Mouse (Mus musculus) heart, postnatal 25 days (tissue): ENCODE measurements around the gene Plppr4. TPM values are rescaled to one million over a fixed set of nuclear protein-coding genes. Genes with fewer than 3 reads are reported as not detected.

Source experiments
- DNase-seq: peaks from one replicate; pipeline ENCODE4 v3.0.0; 2022; ENCODE audit warnings: low spot score
- intact Hi-C: fragments of 180-260 bp; cut with DNase I; formaldehyde crosslinking; loops from one replicate; pipeline ENCODE4 v1.15.1; 2025
- microRNA-seq: library from miRNA; unstranded; fragments of <30 nt; microRNA quantifications from one replicate; pipeline ENCODE4 v1.2.0, GENCODE M21; 2022
- total RNA-seq, 2 experiments: library from RNA; stranded (reverse); gene quantifications; 2 replicates each; pipeline ENCODE4 v1.2.3; 2021

The Plppr4 gene
- total RNA-seq, 2 experiments from 2014 or later: 0.13 to 0.14 TPM

DNA sequence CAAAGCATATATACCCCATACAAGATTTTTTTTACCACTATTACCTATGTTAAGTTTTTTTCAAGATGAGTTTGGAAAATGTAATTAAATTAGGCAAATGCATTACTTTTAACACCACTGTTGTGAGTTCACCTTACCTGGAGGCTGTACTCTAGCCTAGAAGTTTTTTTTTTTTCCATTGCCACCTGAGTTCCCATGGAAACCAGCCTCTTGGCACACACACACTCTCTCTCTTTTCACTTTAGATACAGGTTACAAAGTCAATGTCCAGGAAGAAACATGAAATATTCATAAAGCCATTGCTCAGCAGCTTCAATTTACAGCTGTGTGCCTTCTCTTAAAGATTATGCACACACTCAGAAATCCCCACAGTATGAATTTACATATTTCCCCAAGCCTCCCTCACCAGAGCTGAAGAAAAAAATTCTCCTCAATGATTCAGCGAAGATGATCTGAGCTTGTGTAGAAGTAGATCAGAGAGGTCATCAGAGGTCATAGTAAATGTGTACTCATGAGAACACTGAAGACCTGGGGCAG is 59.9 kb downstream of the Plppr4 start:
- intact Hi-C loops: no loop called here
- no peak for DNase-seq

DNA sequence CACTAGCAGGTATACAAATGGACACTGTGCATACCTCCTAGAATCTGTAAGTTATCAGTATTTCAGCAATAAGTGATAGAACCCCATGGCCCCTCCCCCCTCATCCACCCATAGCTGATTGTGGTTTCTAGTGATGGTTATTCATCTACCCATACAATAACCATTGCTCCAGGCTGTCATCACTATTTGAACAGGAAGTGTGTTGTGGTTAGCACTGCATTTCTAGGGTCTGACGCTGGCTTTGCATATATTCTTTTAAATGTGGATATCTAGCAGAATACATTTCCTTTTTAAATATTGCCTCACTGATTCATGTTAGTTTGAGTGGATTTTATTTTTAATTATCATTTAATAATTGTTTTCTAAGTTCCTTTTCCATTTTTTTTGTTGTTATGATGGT is 62.9 kb downstream of the Plppr4 start:
- intact Hi-C loops: no loop called here
- DNase-seq: no peak

DNA sequence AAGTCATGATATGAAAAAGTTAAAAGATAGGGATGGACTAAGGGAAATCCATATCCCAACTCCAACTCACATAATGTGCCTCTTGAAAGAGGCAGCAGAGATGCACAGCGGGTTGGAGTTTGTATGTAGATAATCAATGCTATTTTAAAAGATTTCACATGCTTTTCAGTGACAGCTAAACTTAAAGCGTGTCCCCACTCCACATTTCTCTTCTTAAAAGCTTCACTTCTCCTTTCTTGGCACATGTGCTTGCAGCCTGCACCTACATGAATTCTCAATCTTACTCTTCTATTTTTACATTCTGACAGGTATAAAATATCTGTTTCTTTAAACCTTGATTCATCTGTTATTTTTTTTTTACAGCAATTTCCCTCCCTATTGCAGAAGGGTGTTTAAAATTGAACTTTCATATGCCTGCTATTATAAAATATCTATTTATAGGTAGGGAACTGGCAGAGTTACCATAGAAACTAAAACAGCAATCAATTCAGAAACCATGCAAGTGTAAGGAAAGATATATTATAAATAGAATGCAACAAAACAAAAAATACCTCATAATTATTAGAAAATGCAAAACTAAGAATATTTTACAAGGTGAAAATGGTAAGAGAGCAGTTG is 66.3 kb downstream of the Plppr4 start:
- intact Hi-C loops: no loop called here
- no peak for DNase-seq

Small RNA genes lying within 50 kb of the gene (microRNA-seq; reads per million reads assigned to microRNA genes)
- not detected for gene Gm22408

Other genes with a start within 250 kb of the Plppr4 start
- under 1 TPM; 0.17 to 0.23 TPM for gene Plppr5, start 214.0 kb upstream of the Plppr4 start, total RNA-seq